Mouse (Mus musculus) Muller cell, postnatal 12 days (primary cell): ENCODE results near the gene Hrh1.
A peak's percentile ranks its signal among the peaks of the same experiment; 100 is the strongest.

ENCODE experiments used
- DNase-seq: peaks from one replicate; pipeline ENCODE4 v3.0.0-alpha.2; 2015; ENCODE audit errors: inconsistent ontology term

The Hrh1 gene

DNA sequence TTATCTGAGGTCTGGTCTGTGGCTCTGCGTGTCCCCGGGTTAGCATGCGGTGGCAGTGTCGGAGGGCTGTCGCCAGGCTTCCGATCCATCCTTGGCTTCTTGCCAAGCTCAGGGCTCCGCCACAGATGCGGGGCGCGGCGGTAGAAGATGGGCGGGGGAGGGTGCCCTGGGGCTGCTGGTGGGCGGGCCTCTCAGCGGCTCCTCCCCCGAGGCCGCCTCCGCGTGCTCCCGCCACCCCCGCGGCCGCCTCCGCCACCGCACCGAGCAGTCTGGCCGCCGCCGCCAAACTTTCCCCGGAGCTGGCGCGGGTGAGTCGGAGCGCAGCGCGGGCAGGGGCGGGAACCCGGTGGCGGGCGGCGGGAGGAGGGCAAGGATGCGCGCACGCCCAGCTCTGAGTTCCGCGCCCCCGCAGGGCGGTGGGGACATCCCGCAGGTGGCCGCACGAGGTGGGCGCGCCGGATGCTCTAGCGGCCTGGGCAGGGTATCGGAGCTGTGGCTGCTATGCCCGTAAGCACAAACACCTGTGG, at the start of gene Hrh1:
Gene Hrh1, plus strand, starts transcription at position 246 of the 527 bp plus-strand sequence.
- peak; percentile 75 for DNase-seq

- no peak for DNase-seq
Observed at GRCm38 (mm10) chr6:114354635-114355034, 43.1 kb upstream of the Hrh1 start.

- peak; percentile 94 for DNase-seq
Observed at GRCm38 (mm10) chr6:114358171-114358570, 39.6 kb upstream of the Hrh1 start.

GRCm38 (mm10) chr6:114362355-114362754, 35.4 kb upstream of the Hrh1 start:
- no peak for DNase-seq

- no peak for DNase-seq
Observed at GRCm38 (mm10) chr6:114363740-114364139, 34.0 kb upstream of the Hrh1 start.

DNA sequence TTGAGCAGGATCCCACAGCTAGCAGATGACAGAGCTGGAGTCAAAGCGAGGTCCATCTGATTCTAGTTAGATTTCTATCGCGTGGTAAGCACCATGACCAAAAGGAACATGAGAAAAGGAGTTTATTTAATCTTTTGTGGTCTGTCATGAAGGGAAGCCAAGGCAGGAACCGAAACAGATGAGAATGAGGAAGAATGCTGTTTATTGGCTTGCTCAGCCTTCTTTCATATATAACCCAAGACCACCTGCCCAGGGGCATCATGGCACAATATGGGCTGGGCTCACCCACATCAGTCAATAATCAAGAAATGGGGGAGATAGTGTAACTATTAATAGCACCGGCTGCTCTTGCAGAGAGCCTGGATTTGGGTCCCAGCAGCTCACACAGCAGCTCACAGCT, 33.0 kb upstream of the Hrh1 start:
- no peak for DNase-seq

DNA sequence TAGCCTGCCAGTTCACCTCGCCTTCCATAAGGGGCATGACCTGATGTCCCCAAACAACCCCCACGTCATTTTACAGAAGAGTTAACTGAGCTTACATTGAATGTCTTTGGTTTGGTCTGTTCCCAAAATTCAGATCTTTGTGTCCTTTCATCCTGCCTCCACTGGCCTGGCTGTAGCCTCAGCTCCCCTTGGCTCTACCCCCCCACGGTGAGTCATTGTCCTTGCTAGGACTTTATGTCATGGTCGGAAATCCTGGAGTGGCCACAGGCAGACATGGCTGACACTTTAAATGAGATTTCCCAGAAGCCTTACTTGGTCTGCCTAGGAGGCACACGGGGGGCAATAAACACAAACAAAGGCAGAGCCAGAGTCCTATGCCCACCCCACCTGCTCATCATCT, 31.5 kb upstream of the Hrh1 start:
- DNase-seq = peak; percentile 21

DNA sequence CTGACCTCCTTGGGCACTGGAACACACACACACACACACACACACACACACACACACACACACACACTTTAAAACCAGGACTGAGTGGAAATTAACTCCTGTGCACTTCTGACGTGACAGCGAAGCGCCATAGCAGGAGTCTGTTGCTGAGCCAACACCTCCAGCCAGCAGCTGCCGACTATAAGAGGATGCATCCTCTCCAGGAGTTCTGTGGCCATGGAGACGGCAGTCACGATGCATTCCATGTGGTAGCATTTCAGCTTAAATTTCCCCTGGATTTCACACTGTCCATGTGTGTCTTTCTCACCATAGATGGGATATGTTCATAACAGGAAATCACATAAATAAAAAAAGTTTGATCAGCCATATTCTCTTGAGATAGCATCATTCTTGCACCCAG, 30.1 kb upstream of the Hrh1 start:
- DNase-seq = no peak

DNA sequence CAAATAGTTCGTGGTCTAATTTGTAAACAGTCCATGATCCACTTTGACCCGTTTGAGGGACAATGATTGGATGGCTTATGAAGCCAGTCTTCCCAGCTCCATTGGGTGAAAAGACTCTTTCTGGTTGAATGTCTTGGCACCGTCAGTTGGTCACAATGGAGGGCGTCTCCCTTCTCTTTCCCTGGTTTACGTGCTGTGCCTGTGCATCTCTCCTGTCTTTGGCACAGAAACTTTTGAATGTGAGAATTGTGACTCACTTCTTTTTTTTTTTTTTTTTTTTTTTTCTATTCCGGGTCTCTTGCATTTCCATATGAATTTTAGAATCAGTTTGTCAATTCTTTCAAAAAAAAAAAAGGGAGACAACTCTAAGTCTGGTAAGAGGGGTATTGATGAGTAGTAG, 29.5 kb upstream of the Hrh1 start:
- DNase-seq = peak; percentile 9

- no peak for DNase-seq
Observed at GRCm38 (mm10) chr6:114372741-114373140, 25.0 kb upstream of the Hrh1 start.

- DNase-seq = no peak
Observed at GRCm38 (mm10) chr6:114380872-114381271, 16.9 kb upstream of the Hrh1 start.

- no peak for DNase-seq
Observed at GRCm38 (mm10) chr6:114387320-114387719, 10.4 kb upstream of the Hrh1 start.

DNA sequence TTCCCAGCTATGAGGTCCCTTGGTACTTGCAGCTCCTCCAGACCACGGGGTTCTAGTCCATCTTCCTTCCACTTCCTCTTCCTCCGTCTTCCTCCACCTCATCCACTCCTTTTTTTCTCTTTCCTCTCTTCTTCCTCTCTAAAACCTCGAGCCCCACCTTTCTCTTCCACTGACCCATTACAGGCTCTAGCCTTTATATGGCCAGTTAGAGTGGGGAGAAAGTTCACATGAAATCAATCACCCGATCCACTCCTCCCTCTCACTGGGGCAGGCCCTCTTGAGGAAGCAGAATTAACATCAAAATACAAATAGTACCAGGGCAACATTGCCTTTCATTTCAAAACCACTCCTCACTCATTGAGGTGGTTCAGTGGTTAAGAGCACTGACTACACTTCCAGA, 9.9 kb upstream of the Hrh1 start:
- no peak for DNase-seq

- no peak for DNase-seq
Observed at GRCm38 (mm10) chr6:114390129-114390528, 7.6 kb upstream of the Hrh1 start.

- DNase-seq = no peak
Observed at GRCm38 (mm10) chr6:114394982-114395381, 2.8 kb upstream of the Hrh1 start.

DNA sequence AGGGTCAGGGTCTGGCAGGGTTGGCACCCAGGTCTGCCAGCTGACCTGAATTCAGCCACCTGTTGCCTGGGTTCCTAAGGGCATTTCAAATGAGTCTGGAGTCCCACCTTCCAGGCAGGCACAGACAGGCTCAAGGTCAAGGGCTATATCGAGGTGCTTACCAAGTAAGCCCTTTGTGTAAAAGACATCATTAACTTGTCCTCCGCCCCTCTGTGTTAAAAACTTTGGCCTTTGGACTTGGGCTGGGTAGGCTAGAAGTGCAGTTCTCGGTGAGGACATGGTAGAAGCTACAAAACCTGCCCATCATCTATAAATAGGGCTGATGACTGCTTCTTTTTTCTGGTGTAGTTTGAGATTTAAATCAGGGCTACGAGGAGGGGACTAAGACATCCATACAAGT, 1.1 kb upstream of the Hrh1 start:
- no peak for DNase-seq

- DNase-seq = no peak
Observed at GRCm38 (mm10) chr6:114397280-114397679, 456 bp upstream of the Hrh1 start.

DNA sequence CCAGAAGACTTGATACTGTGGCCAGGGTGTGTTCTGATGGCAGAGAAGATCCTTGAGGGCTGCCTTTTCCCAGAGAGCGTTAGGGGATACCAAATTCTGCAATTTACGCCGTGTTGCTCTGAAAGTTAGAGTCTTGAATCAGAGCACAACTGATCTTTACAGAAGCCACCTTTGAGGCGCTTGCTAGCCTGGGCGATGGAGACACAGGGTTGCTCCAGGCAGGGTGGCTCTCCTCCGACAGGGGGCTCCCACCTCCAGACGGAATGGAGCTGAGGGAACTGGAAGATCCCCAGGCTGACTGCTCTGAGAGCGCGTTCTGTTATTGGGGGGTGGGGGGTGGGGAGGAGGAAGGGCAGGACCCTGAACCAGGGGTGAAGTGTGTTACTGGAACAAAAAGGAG, 890 bp downstream of the Hrh1 start:
- DNase-seq = peak; percentile 64

DNA sequence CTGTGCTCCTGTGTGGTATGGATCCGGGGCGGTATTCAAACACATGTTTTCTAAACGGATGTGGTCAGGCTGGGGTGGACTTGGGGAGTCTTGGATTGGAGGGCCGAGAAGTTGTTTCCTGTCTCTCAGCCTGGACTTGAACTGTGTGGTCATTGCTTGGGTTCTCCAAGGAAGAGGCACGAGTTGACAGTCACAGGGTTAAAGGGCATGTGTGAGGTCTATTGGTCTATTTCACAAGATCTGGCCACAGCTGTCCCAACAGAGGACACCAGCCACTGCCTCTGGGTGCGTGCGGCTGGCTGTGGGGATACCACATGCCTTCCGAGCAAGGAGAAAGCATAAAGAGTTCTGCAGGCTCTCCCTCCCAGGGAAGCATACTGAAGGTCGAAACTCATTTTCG, 2.7 kb downstream of the Hrh1 start:
- DNase-seq = no peak

DNA sequence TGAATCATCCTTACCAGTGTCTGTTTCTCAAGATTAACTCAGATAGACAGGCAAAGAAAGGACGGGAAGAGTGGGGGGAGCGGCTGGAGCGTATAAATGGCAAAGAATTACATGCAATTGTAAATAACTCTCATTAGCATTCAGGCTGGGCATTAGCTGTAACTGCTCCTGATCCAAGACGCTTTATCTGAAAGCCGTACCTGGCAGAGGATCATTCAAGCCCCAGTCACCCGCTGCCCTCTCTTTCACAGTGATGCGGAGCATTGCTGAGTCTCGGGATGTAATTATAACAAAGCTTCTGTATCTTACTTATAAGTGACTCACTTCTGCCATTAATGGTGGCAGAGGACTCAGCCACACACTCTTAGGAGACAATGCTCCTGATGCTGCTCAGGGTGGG, 3.1 kb downstream of the Hrh1 start:
- DNase-seq = peak; percentile 55

GRCm38 (mm10) chr6:114402161-114402560, 4.4 kb downstream of the Hrh1 start:
- DNase-seq = no peak

GRCm38 (mm10) chr6:114403632-114404031, 5.9 kb downstream of the Hrh1 start:
- peak; percentile 89 for DNase-seq

DNA sequence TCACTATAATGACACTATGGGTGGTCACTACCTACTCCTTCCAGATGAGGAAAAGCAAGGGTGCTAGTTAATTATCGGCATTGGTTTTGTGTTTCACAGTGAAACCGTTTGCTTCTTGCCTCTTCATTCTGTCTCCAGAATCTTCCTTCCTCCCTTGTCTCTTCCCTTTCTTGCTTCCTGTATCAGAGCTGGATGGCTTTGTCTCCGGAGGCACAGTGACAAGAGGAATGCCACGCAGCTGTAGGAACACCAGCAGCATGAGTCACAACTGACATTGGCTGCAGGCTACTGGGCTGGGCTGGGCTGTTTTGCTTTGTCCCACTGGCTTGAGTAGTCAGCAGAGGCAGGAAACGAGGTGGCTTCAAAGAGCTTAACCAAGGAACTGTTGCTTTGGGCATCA, 6.4 kb downstream of the Hrh1 start:
- peak; percentile 88 for DNase-seq

DNA sequence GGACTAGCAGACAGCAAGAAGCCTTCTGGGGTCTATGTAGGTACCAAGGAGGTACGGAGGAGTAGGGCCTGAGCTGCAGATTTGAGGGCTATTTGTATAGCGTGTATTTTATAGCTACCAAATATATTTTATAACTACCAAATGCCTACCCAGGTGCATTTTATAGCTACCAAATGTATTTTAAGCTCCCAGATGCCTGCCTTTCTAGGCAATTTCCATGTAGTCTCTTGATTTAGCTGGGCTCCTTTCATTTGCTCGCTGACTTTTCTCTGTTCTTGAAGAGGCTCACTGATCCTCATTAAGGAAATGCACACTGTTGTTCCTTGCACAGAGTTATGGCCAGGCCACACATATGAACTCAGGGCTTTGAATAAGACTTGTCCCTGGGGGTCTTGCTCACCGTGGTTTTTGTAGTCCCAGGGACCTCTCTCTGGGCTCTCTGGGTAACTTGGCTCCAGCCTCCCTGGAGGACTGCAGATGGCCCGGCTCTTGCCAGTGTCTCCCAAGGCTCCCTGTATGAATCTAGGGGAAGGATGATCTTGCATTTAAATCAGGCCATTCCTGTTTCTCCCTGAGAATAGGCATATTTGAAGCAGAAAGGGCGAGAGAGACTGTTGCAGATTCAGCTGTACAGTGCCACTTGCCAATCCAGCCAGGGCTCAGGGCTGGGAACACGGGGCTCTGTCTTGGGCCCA, 7.2 kb downstream of the Hrh1 start:
- no peak for DNase-seq
